Mouse (Mus musculus) hematopoietic stem cell, adult 5-6 weeks (primary cell): ENCODE data around the gene Slc37a3. TPM values are rescaled to one million over a fixed set of nuclear protein-coding genes. Genes with fewer than 3 reads are reported as not detected.
A peak's percentile ranks its signal among the peaks of the same experiment; 100 is the strongest.

ENCODE experiments used
- ATAC-seq, 2 experiments: fragments of 125-278 bp in 1 of 2; replicated peaks in 1 of 2; 2 replicates each; pipeline ENCODE4 v1.8.0; 2016 to 2017; ENCODE audit warnings: inconsistent platforms in 2 of 2, mild to moderate bottlenecking in 2 of 2, moderate number of reproducible peaks in 2 of 2, low read depth in 1 of 2, moderate TSS enrichment in 1 of 2; ENCODE audit not compliant: low FRiP score in 2 of 2, poor library complexity in 2 of 2, severe bottlenecking in 2 of 2, insufficient read depth in 1 of 2, low TSS enrichment in 1 of 2
- total RNA-seq: library from RNA; stranded (forward); fragments of 172-1452, 232-1000 nt; gene quantifications from 2 replicates; pipeline ENCODE4 v1.2.3, GENCODE M21; 2017

Slc37a3 gene
- total RNA-seq, 1 experiment from 2014 or later: 5.0 TPM

DNA sequence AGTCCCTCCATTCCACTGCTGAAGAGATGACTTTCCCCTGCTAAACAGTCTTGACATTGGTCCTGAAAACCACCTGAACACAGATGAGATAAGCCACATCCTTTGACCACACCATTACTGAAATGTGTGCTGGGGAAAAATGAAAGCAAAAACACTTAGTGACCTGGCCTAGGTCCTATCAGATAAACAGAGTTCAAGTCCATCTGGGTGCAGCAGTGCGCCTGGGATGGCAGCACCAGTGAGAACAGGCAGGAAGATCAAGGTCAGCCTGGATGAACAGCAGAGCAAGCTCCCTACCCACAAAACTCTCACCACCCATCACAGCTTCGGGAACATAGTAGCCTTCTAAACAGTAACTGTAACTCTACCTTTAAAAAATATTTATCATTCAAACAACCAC lies 35.7 kb downstream of the Slc37a3 start:
- peak in 1 of 2 experiments; percentile 38; a peak in 2 of 4 replicates for ATAC-seq

DNA sequence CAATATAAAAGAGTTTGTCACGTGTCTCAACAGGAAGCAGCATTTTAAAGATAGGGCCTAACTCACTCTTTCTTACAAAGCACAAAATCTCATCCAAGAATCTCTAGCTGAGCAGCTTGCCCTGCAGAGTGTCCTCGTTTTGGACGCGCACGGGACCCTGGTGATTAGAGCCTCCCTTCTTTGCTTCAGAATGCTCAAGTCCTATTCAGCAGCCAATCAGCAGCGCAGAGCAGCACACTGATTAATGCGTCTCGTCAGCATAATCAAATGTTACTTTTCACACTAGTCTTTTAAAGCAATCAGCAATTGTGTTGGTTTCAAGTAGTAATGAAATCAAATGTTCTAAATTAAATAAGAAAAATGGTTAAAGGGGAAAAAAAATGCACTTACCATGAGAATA lies 39.1 kb downstream of the Slc37a3 start:
- no peak for ATAC-seq

DNA sequence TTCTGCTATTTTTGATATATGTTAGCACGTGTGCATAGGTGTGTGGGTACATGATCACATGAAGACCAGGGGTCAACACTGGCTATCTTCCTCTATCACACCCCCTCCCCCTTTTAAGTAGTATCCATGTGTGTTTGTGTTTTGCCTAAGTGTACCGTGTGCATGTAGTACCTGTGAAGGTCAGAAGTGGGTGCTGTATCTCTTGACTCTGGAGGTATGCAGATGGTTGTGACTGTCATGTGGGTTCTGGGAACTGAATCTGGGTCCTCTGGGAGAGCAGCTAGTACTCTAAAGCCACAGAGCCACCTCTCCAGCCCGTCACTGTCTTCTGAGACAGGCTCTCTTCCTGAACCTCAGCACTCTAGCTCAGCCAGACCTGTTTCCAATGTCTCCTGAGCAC lies 42.6 kb downstream of the Slc37a3 start:
- no peak for ATAC-seq

DNA sequence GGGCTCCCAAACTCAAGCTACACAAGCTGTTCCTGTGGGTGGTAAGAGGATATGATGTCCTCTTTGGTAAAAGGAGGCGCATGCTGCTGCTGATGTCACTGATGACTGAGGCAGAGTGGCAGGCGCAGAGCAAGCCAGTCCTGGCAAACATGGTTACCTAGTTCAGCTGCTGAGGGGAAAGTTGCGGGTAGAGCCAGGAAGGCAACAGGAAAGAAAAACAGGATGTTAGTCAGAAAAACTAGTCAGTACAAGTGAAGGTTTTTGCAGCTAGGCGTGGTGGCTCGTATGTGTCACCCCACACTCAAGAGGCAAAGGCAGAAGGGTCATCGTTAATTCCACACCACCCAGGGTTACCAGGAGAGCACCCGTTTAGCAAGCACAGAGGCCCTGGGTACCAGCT lies 43.3 kb downstream of the Slc37a3 start:
- peak; percentile 86 to 92 for ATAC-seq

DNA sequence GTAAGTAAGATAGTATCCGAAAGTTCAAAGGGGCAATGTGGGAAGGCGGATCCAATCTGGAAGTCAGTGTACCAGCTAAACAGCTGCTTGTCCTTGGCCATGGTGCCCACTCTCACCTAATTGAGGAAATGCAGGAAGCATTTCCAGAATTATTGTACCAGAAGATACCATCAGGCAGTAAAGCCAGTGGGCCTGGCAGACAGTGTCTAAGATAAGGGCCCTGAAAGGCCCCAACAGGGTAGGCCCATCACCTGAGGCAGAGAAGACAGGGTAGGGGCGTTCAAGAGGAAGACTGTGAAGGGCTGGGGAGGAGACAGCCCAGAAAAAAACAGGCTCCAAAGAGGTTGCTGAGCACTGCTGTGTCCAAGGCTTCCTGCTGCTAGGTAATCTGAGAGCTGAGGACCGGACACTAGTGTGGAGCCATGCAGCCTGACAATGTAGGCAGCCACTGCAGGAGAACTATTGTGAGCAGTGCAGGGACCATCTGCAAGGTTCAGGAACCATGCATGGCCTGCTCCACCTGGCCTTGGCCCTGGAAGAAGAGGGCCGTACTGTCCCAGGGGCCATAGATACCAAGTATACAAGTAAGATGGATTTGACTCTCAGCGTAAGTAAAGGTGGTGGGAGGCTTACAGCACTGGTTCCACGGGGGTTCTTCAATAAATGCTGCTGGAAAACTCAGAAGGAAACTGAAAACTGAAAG lies 45.3 kb downstream of the Slc37a3 start:
- no peak for ATAC-seq

DNA sequence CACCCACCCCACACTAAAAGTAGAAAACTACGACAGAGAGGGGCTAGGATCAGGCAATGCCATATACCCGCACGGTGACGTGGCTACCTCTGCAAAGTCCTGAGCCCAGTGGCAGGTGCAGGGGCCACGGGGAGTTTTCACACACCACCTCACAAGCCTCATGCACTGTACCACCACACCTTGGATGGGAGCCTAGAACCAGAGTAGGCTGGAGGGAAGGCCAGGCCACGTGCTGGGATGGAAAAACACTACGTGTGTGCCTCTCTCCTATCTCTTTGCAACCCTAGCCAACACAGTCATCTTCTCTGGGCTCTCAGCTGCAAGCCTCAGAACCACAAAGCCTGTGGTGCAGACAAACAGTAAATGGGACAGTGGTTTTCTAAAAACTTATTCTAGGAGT lies 46.5 kb downstream of the Slc37a3 start:
- no peak for ATAC-seq

DNA sequence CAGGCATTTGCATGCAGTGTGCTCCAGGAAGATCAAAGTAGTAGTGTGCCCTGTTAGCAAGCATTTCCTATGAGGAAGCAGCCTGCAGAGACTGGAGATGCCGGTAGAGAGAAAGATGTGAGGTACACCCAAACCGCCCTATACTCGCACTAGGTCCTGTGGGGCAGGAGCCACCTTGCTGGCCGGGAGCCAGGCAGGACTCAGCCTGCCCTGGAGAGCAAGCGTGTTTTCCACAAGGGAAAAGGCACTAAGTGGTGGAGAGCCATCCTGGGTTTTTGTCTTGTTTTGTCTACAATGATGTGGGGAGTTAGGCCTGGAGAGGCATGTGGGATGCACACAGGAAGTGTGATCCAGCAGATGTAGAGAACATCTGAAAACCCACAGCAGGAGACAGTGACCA lies 57.2 kb downstream of the Slc37a3 start:
- ATAC-seq: no peak

DNA sequence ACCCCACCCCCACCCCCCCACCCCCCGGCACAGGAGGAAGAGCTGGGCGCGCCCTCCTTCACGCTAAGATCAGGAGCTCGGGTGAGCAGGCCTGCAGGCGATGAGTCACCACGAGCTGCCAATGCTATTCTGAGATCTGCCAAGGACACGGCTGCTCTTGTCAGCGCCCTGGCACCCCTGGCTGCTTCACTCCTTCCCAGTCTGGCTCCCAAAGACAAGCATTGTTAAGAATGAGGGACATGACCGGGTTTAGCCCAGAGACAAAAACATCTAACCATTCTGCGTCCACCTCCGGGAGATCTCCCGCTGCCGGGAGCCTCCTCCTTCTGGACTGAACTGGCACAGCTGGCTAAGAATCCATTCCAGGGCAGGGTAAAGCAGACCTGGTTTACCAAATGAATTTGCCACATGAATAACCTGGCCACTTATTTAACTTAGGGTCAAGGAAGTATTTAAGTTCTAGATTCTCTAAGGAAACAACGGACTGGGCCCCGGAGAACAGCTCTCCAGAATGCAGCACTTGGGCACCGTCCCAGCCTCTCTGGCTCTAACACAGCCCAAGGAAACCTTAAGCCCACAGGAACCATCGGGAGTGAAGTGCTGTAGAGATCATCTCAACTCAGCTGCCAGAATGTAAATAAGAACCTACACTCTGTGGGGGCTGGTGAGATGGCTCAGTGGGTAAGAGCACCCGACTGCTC lies 58.3 kb downstream of the Slc37a3 start:
- peak; percentile 41 to 50; a peak in 2 of 4 replicates for ATAC-seq

DNA sequence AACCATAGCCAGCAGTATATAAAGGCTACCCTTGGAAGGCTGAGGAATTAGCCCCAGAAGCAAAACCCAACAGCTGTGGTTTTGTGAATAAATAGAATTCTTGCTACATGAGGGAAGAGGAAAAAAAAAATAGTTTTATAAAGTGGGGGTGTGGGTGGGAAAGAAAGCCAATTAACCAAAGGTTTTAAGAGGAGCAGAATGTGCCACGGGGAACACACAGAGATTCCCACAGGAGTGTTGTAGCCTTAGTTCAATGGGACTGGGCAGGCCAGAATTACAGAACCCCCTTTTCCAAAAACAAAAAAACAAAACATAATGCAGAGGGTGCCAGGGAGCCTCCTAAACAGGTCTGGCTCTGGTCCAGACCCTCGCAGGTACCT lies 58.9 kb downstream of the Slc37a3 start:
- ATAC-seq: no peak

DNA sequence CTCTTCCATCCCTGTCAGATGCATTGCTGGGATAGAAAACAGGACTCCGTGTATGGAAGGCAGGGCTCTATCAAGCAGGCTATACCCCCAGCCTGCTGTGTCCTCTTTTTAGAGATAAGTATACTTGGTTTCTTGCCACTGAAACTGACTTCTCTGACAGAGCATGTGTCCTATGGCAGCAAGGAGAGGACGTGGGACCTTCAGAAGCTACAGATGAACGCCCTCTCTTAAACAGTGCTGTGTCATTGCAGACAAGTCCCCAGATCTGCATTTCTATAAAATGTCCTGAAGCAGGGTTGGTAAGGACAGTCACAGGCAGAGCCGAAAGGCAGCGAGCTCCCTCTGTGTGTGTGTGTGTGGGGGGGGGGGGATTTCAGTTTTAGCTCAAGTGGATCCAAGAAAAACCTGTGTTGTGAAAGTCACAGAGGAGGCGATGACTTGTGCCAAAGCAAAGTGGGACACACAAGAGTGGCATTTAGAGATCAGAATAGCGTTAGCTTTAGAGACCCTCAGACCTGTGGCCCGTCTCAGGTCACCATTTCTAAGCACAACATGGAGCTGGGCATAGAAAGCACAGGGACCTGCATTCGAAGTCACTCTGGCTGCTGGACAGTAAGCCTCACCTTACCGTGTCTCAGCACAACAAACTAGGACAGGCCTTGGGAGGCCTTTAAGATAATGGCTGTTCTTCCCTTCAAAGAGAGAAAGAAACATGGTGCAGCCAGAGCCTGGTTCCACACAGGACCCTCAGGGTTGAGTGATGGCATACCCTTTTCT lies 59.4 kb downstream of the Slc37a3 start:
- no peak for ATAC-seq

DNA sequence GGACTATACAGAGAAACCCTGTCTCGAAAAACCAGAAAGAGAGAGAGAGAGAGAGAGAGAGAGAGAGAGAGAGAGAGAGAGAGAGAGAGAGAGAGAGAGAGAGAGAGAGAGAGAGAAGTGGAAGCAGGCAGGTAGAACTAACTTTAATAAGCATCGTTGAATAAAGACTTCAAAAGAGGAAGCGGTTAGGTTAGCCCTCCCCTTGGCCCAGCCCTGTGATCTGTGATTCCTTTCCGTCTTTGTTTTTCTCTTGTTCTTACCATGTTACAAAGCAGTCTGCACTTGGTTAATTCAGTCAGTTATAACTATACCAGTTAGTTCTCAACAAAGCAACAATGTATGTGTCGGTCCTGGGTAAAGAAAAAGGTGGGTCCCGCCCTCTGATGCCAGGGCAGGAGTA lies 61.4 kb downstream of the Slc37a3 start:
- peak; percentile 52 to 86; a peak in 3 of 4 replicates for ATAC-seq

DNA sequence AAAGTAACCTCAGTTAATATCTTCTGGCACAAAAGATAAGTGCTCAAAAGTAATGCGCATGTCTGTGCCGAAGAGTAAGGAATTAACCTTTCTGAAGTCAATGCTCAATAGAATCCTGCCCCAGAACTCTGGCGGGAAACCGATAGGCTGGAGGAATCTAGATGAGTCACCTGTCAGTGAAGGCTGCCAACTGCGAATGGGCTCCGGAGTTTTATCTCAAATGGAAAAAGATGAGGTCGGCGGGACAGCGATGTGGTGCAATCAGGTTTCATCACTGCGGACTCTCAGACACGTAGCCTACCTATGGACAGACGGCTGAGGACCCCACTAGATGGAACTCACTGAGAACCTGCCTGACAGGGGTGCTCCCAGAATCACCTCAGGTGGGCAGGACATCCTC lies 63.0 kb downstream of the Slc37a3 start:
- no peak for ATAC-seq

DNA sequence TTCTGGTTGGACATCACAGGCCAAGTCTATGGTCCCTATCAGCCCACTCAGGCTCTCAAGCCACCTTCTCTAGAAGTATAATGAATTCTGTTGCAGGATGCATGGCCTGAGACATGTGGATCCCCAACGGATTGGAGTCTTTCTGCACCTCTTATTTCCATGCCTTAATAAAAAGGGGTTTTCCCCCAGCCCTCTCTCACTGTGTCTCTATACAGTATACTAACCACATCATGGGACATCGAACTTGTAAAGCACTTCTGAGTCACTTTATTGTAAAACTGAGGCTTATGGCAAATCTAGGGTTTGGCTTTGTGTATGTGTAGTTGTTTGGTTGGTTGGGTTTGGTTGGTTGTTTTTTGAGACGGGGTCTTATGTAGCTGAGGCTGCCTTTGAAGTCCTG lies 65.7 kb downstream of the Slc37a3 start:
- no peak for ATAC-seq

DNA sequence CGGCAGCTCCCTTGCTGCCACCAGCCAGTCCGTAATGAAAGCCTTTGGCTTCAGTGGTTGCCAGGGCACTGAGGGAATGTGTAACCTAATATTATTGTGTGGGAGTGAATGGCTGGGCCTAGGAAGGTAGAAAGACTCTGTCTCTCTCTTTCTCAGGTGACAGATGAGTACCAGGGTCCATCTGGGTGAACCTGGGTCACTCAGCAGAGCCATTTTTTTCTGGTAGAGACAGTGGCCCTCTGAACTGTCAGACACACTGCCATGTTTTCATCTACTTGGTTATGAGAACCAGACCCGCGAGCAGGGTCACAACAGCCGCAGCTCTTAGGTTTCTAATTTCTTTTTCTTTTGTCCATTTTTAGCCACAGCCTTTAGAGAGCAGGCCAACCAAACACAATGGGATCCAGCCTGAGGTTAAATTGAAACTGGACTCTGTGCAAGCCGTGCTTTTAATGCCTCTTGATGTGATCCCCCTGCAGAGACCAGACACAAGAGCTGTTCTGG lies 73.1 kb downstream of the Slc37a3 start:
- ATAC-seq: no peak

DNA sequence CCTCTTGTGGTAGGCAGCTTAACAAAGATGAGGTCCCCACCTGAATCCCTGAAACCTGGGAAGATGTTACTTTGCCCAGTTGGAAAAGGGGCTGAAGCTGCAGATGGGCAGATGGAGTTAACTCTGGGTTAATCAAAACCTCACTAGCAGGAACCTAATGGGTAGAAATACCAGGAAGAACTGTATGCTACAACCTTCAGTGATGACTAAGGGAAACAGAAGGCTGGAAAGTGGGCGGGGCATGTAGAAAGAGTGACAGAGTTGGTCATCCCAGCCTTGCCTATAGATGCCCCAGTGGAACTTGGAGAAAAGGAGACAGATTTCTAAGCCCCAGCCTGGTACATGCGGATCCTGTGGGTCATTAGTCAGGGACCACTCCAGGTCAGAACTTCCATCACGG lies 76.0 kb downstream of the Slc37a3 start:
- peak; percentile 59 to 77 for ATAC-seq

DNA sequence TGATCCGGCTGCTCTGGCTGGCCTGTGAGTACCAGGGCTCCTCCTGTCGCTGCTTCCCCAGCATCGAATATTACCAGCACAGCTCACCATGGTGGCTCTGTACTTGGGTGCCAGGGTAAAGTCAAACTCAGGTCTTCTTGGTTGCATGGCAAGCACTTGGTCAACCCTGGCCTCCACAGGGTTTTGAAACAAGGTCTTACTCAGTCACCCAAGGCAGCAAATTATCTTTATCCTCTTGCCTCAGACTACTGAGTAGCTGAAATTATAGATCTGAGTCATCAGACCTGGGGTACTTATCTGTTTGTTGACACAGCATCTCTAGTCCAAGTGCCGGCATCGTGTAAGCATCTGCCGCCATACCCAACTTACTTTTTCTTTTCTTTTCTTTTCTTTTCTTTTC lies 80.4 kb downstream of the Slc37a3 start:
- no peak for ATAC-seq

DNA sequence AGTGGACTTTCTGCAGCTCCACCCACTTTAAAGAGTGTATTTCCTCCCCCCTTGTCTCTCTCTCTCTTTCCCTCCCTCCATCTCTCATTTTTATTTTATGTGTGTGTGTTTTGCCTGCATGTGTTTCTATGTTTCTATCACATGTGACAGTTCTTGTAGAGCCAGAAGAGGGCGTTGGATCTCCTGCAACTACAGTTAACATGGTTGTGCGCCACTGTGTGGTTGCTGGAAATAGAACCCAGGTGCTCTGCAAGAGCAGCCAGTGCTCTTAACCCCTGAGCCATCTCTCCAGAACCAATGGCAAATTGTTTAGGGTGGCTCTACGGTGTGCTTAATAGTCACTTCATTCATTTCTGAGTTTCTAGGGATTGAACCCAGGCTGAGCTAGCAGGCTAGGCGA lies 81.0 kb downstream of the Slc37a3 start:
- ATAC-seq: no peak

DNA sequence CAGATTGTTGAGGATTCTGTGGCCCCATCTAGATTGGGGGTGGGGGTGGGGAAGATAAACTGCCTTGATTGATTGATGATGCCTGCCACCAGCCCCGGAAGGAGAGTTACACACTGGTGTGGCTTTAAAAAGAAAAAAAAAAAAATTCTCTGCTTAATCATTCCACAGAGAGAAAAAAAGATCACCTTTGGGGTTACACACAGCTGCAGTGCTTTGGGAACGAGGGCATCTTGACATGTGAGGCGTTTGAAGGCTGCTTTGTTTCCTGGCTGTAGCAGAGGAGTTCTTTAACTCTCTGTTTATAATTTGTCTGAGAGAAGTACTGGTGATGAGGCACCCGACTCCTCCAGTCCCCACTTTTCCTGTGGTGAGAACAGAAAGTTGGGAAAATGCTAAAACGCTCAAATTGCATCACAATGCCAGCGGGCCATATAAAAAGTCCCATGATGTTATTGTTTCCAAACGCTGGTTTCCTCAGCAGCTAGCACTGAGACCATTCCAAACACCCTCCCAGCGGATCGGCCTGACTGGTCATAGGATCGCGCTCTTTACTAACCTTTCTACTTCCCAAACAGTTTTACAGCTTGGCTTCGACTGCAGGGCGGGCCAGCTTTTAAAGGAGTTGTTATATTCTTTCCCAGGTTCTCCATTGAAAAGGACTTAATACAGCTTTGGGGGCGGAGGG lies 81.6 kb downstream of the Slc37a3 start:
- no peak for ATAC-seq
